Mouse (Mus musculus) E14TG2a.4 (cell line): ENCODE results near the gene Slc6a6.

ENCODE experiments used
- CTCF ChIP-seq: conservative IDR thresholded peaks from 2 replicates; pipeline ENCODE4 v1.5.1; 2014; ENCODE audit warnings: low read length
- NANOG ChIP-seq: IDR thresholded peaks from 2 replicates; pipeline ENCODE4 v1.6.1; 2014; ENCODE audit warnings: borderline replicate concordance, low read length, mixed read lengths
- POU5F1 ChIP-seq: IDR thresholded peaks from 2 replicates; pipeline ENCODE4 v1.6.1; 2014; ENCODE audit warnings: low read length, borderline replicate concordance

DNA sequence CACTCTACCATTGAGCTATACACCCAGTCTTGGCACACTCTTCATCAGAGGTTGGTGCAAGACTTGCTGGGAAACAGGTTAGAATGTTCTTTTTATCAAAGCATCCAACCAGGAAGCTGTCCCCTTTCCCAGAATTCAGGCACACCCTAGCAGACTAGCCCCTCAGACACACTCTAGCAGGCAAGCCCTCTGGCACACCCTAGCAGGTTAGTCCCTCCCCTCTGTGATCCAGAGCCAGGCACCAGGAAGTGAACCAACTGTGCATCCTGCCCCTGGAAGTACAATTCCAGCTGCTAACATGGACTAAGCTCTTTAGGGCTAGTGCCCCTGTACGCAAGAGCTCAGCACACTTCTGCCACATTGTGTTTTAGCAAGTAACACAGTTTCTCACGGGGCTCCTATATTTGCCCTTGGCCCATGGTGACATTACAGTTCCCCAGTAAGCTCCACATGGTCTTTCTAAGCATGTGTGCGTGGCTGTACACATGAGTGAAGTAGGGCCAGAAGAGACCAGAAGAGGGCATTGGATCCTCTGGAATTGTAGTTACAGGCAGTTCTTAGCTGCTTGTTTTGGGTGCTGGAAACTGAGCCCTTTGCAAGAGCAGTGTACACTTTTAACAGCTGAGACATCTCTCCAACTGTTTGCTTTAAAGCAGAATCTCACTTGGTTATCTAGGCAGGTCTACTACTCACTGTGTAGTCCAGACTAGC, 17.7 kb upstream of the Slc6a6 start:
- TF ChIP-seq CTCF = no peak
- TF ChIP-seq NANOG = no peak
- TF ChIP-seq POU5F1 = no peak
